Mouse (Mus musculus): ENCODE measurements around the gene Tmx4. TPM values are rescaled to one million over a fixed set of nuclear protein-coding genes. Genes with fewer than 3 reads are reported as not detected.

Gene Tmx4
- polyA plus RNA-seq (2015; fragmentation: Nextera tagmentation; extraction: Ambion mirVana): 68.4 and 73.2 TPM in 2 replicates

GRCm38 (mm10) chr2:134643514-134644300, at the start of gene Tmx4:
TSS of gene Tmx4 (minus strand) at chr2:134644145.

GRCm38 (mm10) chr2:134554221-134554727, 89.7 kb downstream of the Tmx4 start, which contains the start of gene Hao1:
TSS of gene Hao1 (minus strand) at chr2:134554368.

Other genes with a start within 250 kb of the Tmx4 start
- 0.23 TPM in 1 of 2 replicates, not detected in the other for gene Hao1, start 89.8 kb downstream of the Tmx4 start, polyA plus RNA-seq (2015; fragmentation: Nextera tagmentation; extraction: Ambion mirVana)
- 74.0 and 75.3 TPM in 2 replicates for gene Plcb1, start 141.9 kb upstream of the Tmx4 start, polyA plus RNA-seq (2015; fragmentation: Nextera tagmentation; extraction: Ambion mirVana)